Mouse (Mus musculus): ENCODE measurements around the gene Fer. TPM values are rescaled to one million over a fixed set of nuclear protein-coding genes. Genes with fewer than 3 reads are reported as not detected.

The Fer gene
- polyA plus RNA-seq, 1 experiment from 2014 or later, result 31.5 TPM

- no peaks in the 10 kb centered on the region for H3K9me3 ChIP-seq (replicated peaks)
Observed at GRCm38 (mm10) chr17:63931556-63931955, 68.7 kb downstream of the Fer start.

GRCm38 (mm10) chr17:63935408-63935807, 72.5 kb downstream of the Fer start:
- Histone ChIP-seq H3K36me3 (peaks cover 15% of the 10 kb centered on the region), H3K27ac (replicated peaks) (no peak overlapping the region), H3K4me1 (no peaks in the 10 kb centered on the region), H3K9me3 (replicated peaks) (no peaks in the 10 kb centered on the region), H3K4me3 (replicated peaks) (no peak overlapping the region), H3K4me2 (replicated peaks) (no peak overlapping the region), H3K27me3 (no peaks in the 10 kb centered on the region), H3K9ac (no peak overlapping the region)
- 86% methylated on average over 2 of the region's 2 CpGs for WGBS
- no peak for ATAC-seq (ENCODE audit: insufficient number of reproducible peaks, low FRiP score, low TSS enrichment, low read depth)

More at GRCm38 (mm10) chr17:63931556-63931955, 68.7 kb downstream of the Fer start:
- WGBS, result 64% methylated on average over 1 of the region's 1 CpGs
- Histone ChIP-seq H3K27ac (replicated peaks) (no peak overlapping the region), H3K4me3 (replicated peaks) (no peak overlapping the region), H3K36me3 (peaks cover 15% of the 10 kb centered on the region), H3K4me1 (no peaks in the 10 kb centered on the region), H3K9ac (no peak overlapping the region), H3K27me3 (no peaks in the 10 kb centered on the region), H3K4me2 (replicated peaks) (no peak overlapping the region)
- ATAC-seq (ENCODE audit: insufficient number of reproducible peaks, low FRiP score, low TSS enrichment, low read depth), result no peak

- 49% methylated on average over 18 of the region's 18 CpGs for WGBS
- H3K36me3 ChIP-seq, result peaks cover 19% of the 10 kb centered on the region
- ATAC-seq (ENCODE audit: insufficient number of reproducible peaks, low FRiP score, low TSS enrichment, low read depth), result no peak
- no peaks in the 10 kb centered on the region for H3K9me3 ChIP-seq (replicated peaks)
- H3K4me3 ChIP-seq (replicated peaks), result no peak overlapping the region
- H3K27ac ChIP-seq (replicated peaks), result no peak overlapping the region
- no peaks in the 10 kb centered on the region for H3K4me1 ChIP-seq
- H3K27me3 ChIP-seq, result no peaks in the 10 kb centered on the region
- no peak overlapping the region for H3K4me2 ChIP-seq (replicated peaks)
- H3K9ac ChIP-seq, result no peak overlapping the region
Observed at GRCm38 (mm10) chr17:63937886-63938285, 75.0 kb downstream of the Fer start.

- no peaks in the 10 kb centered on the region for H3K36me3 ChIP-seq
- H3K4me3 ChIP-seq (replicated peaks), result no peak overlapping the region
- H3K4me2 ChIP-seq (replicated peaks), result no peak overlapping the region
- no peaks in the 10 kb centered on the region for H3K9me3 ChIP-seq (replicated peaks)
- no peak overlapping the region for H3K9ac ChIP-seq
- WGBS, result 98% methylated on average over 2 of the region's 2 CpGs
- no peak for ATAC-seq (ENCODE audit: insufficient number of reproducible peaks, low FRiP score, low TSS enrichment, low read depth)
- no peak overlapping the region for H3K27ac ChIP-seq (replicated peaks)
- H3K4me1 ChIP-seq, result no peaks in the 10 kb centered on the region
- H3K27me3 ChIP-seq, result no peaks in the 10 kb centered on the region
Observed at GRCm38 (mm10) chr17:63946772-63947171, 83.9 kb downstream of the Fer start.

GRCm38 (mm10) chr17:63948811-63949210, 85.9 kb downstream of the Fer start:
- Histone ChIP-seq H3K9me3 (replicated peaks) (no peaks in the 10 kb centered on the region), H3K36me3 (no peaks in the 10 kb centered on the region), H3K27ac (replicated peaks) (no peak overlapping the region), H3K4me3 (replicated peaks) (no peak overlapping the region), H3K4me2 (replicated peaks) (no peak overlapping the region), H3K27me3 (no peaks in the 10 kb centered on the region), H3K4me1 (no peaks in the 10 kb centered on the region), H3K9ac (no peak overlapping the region)
- WGBS, result 79% methylated on average over 4 of the region's 4 CpGs
- no peak for ATAC-seq (ENCODE audit: insufficient number of reproducible peaks, low FRiP score, low TSS enrichment, low read depth)

- no peaks in the 10 kb centered on the region for H3K9me3 ChIP-seq (replicated peaks)
- WGBS, result 70% methylated on average over 2 of the region's 2 CpGs
- H3K9ac ChIP-seq, result no peak overlapping the region
- no peaks in the 10 kb centered on the region for H3K27me3 ChIP-seq
- no peaks in the 10 kb centered on the region for H3K36me3 ChIP-seq
- H3K4me1 ChIP-seq, result no peaks in the 10 kb centered on the region
- no peak overlapping the region for H3K4me2 ChIP-seq (replicated peaks)
- no peak overlapping the region for H3K27ac ChIP-seq (replicated peaks)
- H3K4me3 ChIP-seq (replicated peaks), result no peak overlapping the region
- ATAC-seq (ENCODE audit: insufficient number of reproducible peaks, low FRiP score, low TSS enrichment, low read depth), result no peak
Observed at GRCm38 (mm10) chr17:63951436-63951835, 88.6 kb downstream of the Fer start.

- Histone ChIP-seq H3K36me3 (no peaks in the 10 kb centered on the region), H3K27me3 (no peaks in the 10 kb centered on the region), H3K9me3 (replicated peaks) (no peaks in the 10 kb centered on the region), H3K27ac (replicated peaks) (no peak overlapping the region), H3K4me1 (no peaks in the 10 kb centered on the region), H3K4me2 (replicated peaks) (no peak overlapping the region), H3K9ac (no peak overlapping the region), H3K4me3 (replicated peaks) (no peak overlapping the region)
- WGBS, result 92% methylated on average over 3 of the region's 3 CpGs
- no peak for ATAC-seq (ENCODE audit: insufficient number of reproducible peaks, low FRiP score, low TSS enrichment, low read depth)
Observed at GRCm38 (mm10) chr17:63967091-63967490, 104.2 kb downstream of the Fer start.

GRCm38 (mm10) chr17:63969448-63969847, 106.6 kb downstream of the Fer start:
- 63% methylated on average over 10 of the region's 10 CpGs for WGBS

GRCm38 (mm10) chr17:63970239-63970638, 107.4 kb downstream of the Fer start:
- Histone ChIP-seq H3K36me3 (0 out of 2 replicates have a peak, but pooled peaks cover 5% of the 10 kb centered on the region), H3K27ac (replicated peaks) (no peak overlapping the region), H3K4me2 (replicated peaks) (no peak overlapping the region), H3K27me3 (no peaks in the 10 kb centered on the region), H3K9ac (no peak overlapping the region), H3K9me3 (replicated peaks) (no peaks in the 10 kb centered on the region), H3K4me3 (replicated peaks) (no peak overlapping the region), H3K4me1 (no peaks in the 10 kb centered on the region)
- no peak for ATAC-seq (ENCODE audit: insufficient number of reproducible peaks, low FRiP score, low TSS enrichment, low read depth)
- 39% methylated on average over 5 of the region's 5 CpGs for WGBS

More at GRCm38 (mm10) chr17:63969448-63969847, 106.6 kb downstream of the Fer start:
- Histone ChIP-seq H3K4me2 (replicated peaks) (no peak overlapping the region), H3K27ac (replicated peaks) (no peak overlapping the region), H3K36me3 (0 out of 2 replicates have a peak, but pooled peaks cover 3% of the 10 kb centered on the region), H3K4me3 (replicated peaks) (no peak overlapping the region), H3K9ac (no peak overlapping the region), H3K4me1 (no peaks in the 10 kb centered on the region), H3K27me3 (no peaks in the 10 kb centered on the region), H3K9me3 (replicated peaks) (no peaks in the 10 kb centered on the region)
- no peak for ATAC-seq (ENCODE audit: insufficient number of reproducible peaks, low FRiP score, low TSS enrichment, low read depth)

- ATAC-seq (ENCODE audit: insufficient number of reproducible peaks, low FRiP score, low TSS enrichment, low read depth), result no peak
- no peaks in the 10 kb centered on the region for H3K4me1 ChIP-seq
- H3K9ac ChIP-seq, result no peak overlapping the region
Observed at GRCm38 (mm10) chr17:63970939-63971338, 108.1 kb downstream of the Fer start.

GRCm38 (mm10) chr17:63972181-63972580, 109.3 kb downstream of the Fer start:
- 76% methylated on average over 4 of the region's 4 CpGs for WGBS
- Histone ChIP-seq H3K4me1 (no peaks in the 10 kb centered on the region), H3K9ac (no peak overlapping the region), H3K9me3 (replicated peaks) (no peaks in the 10 kb centered on the region), H3K27ac (replicated peaks) (no peak overlapping the region), H3K36me3 (0 out of 2 replicates have a peak, but pooled peaks cover 5% of the 10 kb centered on the region), H3K4me2 (replicated peaks) (no peak overlapping the region), H3K4me3 (replicated peaks) (no peak overlapping the region), H3K27me3 (no peaks in the 10 kb centered on the region)
- no peak for ATAC-seq (ENCODE audit: insufficient number of reproducible peaks, low FRiP score, low TSS enrichment, low read depth)

More at GRCm38 (mm10) chr17:63970939-63971338, 108.1 kb downstream of the Fer start:
- no peak overlapping the region for H3K27ac ChIP-seq (replicated peaks)
- no peaks in the 10 kb centered on the region for H3K9me3 ChIP-seq (replicated peaks)
- no peaks in the 10 kb centered on the region for H3K27me3 ChIP-seq
- 73% methylated on average over 1 of the region's 1 CpGs for WGBS
- no peak overlapping the region for H3K4me3 ChIP-seq (replicated peaks)
- 0 out of 2 replicates have a peak, but pooled peaks cover 5% of the 10 kb centered on the region for H3K36me3 ChIP-seq
- no peak overlapping the region for H3K4me2 ChIP-seq (replicated peaks)

- Histone ChIP-seq H3K36me3 (0 out of 2 replicates have a peak, but pooled peaks cover 5% of the 10 kb centered on the region), H3K4me3 (replicated peaks) (no peak overlapping the region), H3K9me3 (replicated peaks) (no peaks in the 10 kb centered on the region), H3K4me2 (replicated peaks) (no peak overlapping the region), H3K27ac (replicated peaks) (no peak overlapping the region), H3K4me1 (no peaks in the 10 kb centered on the region), H3K9ac (no peak overlapping the region), H3K27me3 (no peaks in the 10 kb centered on the region)
- no peak for ATAC-seq (ENCODE audit: insufficient number of reproducible peaks, low FRiP score, low TSS enrichment, low read depth)
- WGBS, result 49% methylated on average over 5 of the region's 5 CpGs
Observed at GRCm38 (mm10) chr17:63973806-63974205, 110.9 kb downstream of the Fer start.

Measured in embryonic facial prominence, embryonic 15.5 days (tissue).